Mouse (Mus musculus): ENCODE results near the gene Slc16a10.

Slc16a10 gene

DNA sequence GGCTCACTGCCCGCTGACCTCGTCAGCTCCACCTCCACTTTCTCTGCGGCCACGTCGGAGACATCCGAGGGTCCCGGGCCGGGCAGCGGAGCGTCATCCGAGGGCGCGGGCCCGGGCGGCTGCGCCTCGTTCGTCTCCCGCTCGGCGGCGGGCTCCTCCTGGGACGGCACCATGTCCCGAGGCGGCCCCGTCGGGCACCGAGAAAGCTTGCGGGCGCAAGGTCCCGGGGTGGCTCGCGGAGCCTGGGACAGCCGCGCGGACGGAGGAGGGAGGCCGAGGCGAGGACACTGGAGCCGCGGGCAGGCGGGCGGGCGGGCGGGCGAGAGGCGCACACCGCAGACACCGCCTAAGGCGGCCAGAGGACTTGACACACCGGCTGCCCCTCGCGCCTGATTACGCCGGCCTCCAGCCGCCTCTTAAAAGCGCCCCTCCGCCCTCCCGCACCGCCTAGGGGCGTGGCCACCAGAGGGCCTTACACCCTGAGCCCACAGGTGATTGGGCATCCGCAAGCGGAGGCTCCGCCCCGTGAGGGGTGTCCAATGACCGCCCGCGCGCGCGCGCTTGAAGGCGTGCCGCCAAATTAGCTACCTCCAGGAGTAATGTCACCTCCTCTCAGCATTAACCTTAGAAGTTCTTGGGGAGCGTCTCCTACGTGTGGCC is at the start of gene Slc16a10:
Gene Slc16a10, minus strand, starts transcription at position 395 of the 660 bp plus-strand sequence.
- peak; percentile 98 for DNase-seq (ENCODE audit: low read depth)

- no peak for DNase-seq (ENCODE audit: low read depth)
These were observed 49.4 kb upstream of the Slc16a10 start for GRCm38 (mm10) chr10:40191338-40191979.

- DNase-seq (ENCODE audit: low read depth), result no peak
These were observed 48.8 kb upstream of the Slc16a10 start for GRCm38 (mm10) chr10:40190871-40191270.

DNA sequence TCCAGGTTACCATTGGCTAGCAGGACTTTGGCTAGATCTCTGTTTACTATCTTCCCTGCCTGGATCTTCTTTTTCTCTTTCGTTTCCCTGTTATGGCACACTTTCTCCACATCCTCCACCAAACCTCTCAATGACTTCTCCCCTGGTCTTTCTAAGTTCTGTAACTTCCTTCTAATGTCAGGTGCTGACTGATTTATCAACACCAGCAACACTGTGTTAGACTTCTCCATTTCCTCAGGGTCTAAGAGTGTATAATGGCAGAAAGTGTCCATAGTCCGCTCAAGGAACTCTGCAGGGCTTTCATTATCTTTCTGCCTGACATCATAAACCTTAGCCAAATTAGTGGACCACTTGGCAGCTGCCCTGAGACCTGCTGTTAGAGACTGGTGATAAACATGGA is 47.6 kb upstream of the Slc16a10 start:
- DNase-seq (ENCODE audit: low read depth), result no peak

GRCm38 (mm10) chr10:40188831-40189230 is 46.8 kb upstream of the Slc16a10 start:
- DNase-seq (ENCODE audit: low read depth), result no peak

DNA sequence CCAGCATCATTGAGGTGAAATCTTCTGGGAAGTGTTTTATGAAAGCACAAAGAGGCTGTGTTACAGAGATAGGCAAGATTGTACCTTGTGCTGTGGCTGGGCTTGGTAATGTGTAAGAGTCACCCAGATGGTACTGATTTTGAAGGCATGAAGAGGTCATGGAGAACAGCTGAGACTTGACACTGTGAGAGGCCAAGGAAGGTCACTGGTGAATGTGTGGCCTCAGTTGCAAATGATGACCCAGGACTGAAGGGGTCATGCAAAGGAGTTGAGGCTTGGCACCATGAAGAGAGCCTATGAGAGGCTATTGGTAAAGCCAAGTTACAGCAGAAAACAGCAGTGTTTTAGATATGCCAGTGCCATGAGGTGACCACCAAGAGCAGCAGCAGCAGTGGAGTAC is 43.9 kb upstream of the Slc16a10 start:
- no peak for DNase-seq (ENCODE audit: low read depth)

- DNase-seq (ENCODE audit: low read depth), result no peak
These were observed 38.0 kb upstream of the Slc16a10 start for GRCm38 (mm10) chr10:40180011-40180410.

GRCm38 (mm10) chr10:40179142-40179541 is 37.1 kb upstream of the Slc16a10 start:
- no peak for DNase-seq (ENCODE audit: low read depth)

- no peak for DNase-seq (ENCODE audit: low read depth)
These were observed 35.4 kb upstream of the Slc16a10 start for GRCm38 (mm10) chr10:40177323-40177962.

DNA sequence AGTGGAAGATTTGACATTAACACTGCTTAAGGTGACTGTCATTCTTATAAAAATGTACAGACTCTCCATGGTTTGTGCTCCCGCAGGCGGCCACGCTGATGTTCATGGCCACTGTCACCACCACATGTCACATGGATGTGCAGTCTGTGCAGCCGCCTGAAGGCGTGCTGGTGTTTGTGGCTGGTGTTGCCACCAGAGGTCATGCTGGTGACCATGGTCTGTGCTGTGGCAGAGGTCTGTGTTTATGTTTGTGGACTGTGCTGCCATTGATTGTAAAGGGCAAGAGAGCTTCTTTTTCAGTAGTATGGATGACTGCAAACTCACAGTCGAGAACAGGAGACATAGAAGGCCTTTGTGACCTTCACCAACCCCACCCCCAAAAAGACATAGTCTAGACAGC is 30.1 kb upstream of the Slc16a10 start:
- no peak for DNase-seq (ENCODE audit: low read depth)

GRCm38 (mm10) chr10:40171211-40171610 is 29.2 kb upstream of the Slc16a10 start:
- no peak for DNase-seq (ENCODE audit: low read depth)

- DNase-seq (ENCODE audit: low read depth), result no peak
These were observed 28.1 kb upstream of the Slc16a10 start for GRCm38 (mm10) chr10:40170141-40170558.

- no peak for DNase-seq (ENCODE audit: low read depth)
These were observed 27.5 kb upstream of the Slc16a10 start for GRCm38 (mm10) chr10:40169566-40169965.

DNA sequence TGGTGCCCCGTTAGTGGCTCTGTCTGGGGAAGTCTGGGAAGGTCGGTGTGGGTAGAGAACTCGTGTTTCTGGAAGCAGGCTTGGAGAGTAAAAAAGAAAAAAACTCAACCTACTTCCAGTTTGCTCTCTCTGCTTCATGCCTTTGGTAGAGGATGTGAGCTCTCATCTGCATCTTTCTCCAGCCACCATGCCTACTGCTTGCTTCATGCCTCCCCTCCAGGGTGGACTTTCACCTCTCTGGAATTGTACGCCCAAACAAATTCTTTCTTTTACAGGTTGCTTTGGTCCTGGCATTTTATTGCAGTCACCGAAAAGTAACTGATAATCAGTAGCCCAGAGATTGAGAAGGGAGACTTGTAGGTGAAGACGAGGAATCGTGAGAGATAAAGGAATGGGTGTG is 27.0 kb upstream of the Slc16a10 start:
- DNase-seq (ENCODE audit: low read depth), result no peak

- no peak for DNase-seq (ENCODE audit: low read depth)
These were observed 22.6 kb upstream of the Slc16a10 start for GRCm38 (mm10) chr10:40164421-40165386.

DNA sequence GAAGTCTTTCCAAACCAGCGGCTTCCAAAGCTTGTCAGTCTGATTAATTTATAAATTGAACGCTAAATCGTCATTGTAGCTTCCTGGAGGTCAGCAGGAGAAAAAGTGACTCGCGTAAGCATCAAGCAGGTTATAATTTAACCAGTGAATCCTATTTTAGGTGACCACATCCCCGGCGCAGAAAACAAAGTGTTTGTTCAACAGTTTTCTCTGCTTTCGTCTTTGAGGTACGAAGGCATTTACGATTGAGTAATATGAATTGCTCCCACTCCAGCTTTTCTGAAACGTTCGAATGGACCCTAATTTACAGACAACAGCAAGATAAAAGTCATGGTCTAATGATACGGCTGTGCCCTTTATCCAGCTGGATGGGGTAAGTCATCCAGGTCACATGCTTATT is 21.9 kb upstream of the Slc16a10 start:
- no peak for DNase-seq (ENCODE audit: low read depth)

DNA sequence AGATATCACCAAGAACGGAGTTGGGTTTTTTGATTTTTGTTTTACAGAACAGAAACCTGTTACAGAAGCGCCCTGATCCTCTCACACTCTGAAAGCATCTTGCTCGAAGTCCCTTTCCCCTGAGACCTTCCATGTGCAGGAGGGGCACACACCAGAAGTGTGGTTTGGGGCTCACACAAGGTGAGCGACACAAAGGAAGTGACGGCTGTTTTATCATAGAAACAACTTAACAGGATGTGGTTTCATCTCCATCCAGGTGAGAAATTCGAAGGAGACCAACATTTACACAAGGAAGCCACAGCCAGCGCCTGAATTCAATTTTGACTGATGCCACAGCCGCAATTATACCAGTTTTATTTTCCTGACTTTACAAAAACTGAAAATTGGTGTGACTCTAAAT is 21.3 kb upstream of the Slc16a10 start:
- no peak for DNase-seq (ENCODE audit: low read depth)

GRCm38 (mm10) chr10:40161701-40162255 is 19.7 kb upstream of the Slc16a10 start:
- no peak for DNase-seq (ENCODE audit: low read depth)

GRCm38 (mm10) chr10:40161236-40161635 is 19.2 kb upstream of the Slc16a10 start:
- DNase-seq (ENCODE audit: low read depth), result no peak

DNA sequence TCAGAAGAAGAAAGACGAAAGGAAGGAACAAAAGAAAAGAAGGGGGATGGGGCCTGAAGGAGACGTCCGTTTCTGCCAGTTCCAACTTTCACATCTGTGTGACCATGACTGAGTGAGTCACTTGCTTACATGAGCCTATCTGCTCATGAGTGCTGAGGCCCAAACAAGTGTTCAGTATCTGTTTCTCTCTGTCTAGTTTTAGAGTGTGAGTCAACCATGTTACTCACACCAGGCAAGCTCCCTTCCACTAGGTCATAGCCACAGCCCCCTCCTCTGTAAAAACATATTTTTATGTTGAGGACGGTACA is 10.4 kb upstream of the Slc16a10 start:
- no peak for DNase-seq (ENCODE audit: low read depth)

DNA sequence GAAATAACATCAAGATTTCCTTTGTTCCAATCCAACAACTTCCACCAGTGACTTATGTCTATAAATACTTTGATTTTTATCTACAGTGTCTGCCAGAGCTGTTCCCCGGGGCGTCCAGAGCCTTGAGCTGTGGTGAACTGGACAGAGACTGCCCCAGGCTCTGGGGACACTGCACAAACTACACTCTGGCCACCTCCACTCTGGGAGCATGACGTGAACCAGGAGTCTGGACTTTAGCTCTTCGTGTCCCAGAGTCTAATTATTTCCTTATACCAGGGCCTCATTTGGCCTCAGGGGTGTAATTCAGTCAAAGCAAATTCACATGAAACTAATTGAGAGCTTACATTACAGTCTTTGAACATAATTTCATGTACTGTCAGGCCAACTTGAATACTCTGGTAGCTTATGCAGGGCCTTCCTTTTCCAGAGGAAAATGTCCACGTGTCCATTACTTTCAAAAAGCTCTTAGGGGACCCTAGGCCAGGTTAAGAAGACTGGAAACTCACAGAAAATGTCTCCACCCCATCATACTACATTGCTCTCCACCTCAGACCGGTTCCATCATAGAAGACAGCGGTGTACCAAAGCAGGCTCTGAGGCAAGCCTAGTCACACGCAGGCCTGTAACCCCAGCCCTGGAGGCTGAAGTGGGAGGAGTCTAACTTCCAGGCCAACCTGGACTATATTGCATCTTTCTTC is 9.9 kb upstream of the Slc16a10 start:
- DNase-seq (ENCODE audit: low read depth), result no peak
